Mouse (Mus musculus) spleen, adult 2 months (tissue): ENCODE measurements around the gene Acad10.

Experiments
- CTCF ChIP-seq: fragments of 200-500 bp; IDR thresholded peaks from 2 replicates; pipeline ENCODE4 v1.5.1; 2011; ENCODE audit warnings: mild to moderate bottlenecking, inconsistent platforms; ENCODE audit not compliant: insufficient read depth, insufficient read length, insufficient replicate concordance; ENCODE audit errors: extremely low read depth
- POLR2A ChIP-seq: fragments of 200-500 bp; IDR thresholded peaks from 2 replicates; pipeline ENCODE4 v1.6.1; 2011; ENCODE audit warnings: low read depth, low read length, inconsistent platforms

GRCm38 (mm10) chr5:121594714-121595313 is 65.5 kb downstream of the Acad10 start:
- no peak for TF ChIP-seq POLR2A
- TF ChIP-seq CTCF = no peak
